Mouse (Mus musculus): ENCODE data around the gene Fcho1. TPM values are rescaled to one million over a fixed set of nuclear protein-coding genes. Genes with fewer than 3 reads are reported as not detected.
"Not testable (repeated sequence)": the region's sequence is repeated elsewhere in the genome, so short reads cannot be mapped to it uniquely, and the experiment has no call there.

Gene Fcho1
- polyA plus RNA-seq, 1 experiment = 20.1 TPM

GRCm38 (mm10) chr8:71702923-71703322, 22.6 kb downstream of the Fcho1 start:
- Histone ChIP-seq H3K4me1 (ENCODE audit: control insufficient read depth, insufficient read depth, insufficient read length, low read length) (peaks cover 17% of the 10 kb centered on the region; the same call in 1 of the 2 replicates), H3K27me3 (ENCODE audit: control insufficient read depth, insufficient read depth, low read length) (no peaks in the 10 kb centered on the region), H3K27ac (ENCODE audit: insufficient read depth, low read depth, low read length) (peak overlapping the region; percentile 86), H3K4me3 (ENCODE audit: low read depth, low read length) (no peak overlapping the region), H3K36me3 (ENCODE audit: control insufficient read depth, insufficient read depth, low read length) (peaks cover 3% of the 10 kb centered on the region; the same call in 1 of the 2 replicates)
- TF ChIP-seq POLR2A (IDR thresholded peaks at IDR 0.05; ENCODE audit: low read depth, low read length) (no peak), CTCF (IDR thresholded peaks at IDR 0.05; ENCODE audit: extremely low read depth, insufficient read length, insufficient replicate concordance, low read depth, low read length) (no peak)
- WGBS = 30% methylated on average over 3 of the region's 3 CpGs

DNA sequence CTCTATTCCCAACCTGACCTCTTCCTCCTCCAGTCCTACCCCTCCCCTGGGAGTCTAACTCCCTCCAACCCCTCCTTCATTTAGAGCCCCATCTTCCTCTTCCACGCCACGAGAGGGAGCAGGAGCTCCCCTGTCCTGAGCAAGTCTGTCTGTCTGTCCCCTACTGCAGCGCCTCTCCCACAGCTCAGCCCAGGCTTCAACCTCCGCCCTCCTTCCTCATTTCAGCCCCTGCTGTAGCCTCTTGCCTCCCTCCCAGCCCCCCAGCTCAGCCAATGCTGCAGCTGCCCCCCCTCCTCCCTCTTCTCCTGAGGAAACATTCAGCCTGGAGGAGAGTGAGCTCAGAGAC, 23.5 kb downstream of the Fcho1 start:
- peak overlapping the region; percentile 86 for H3K27ac ChIP-seq (ENCODE audit: insufficient read depth, low read depth, low read length)
- peaks cover 17% of the 10 kb centered on the region; the same call in 1 of the 2 replicates for H3K4me1 ChIP-seq (ENCODE audit: control insufficient read depth, insufficient read depth, insufficient read length, low read length)
- peak overlapping the region; percentile 38 for H3K4me3 ChIP-seq (ENCODE audit: low read depth, low read length)
- 15% methylated on average over 4 of the region's 4 CpGs for WGBS
- H3K36me3 ChIP-seq (ENCODE audit: control insufficient read depth, insufficient read depth, low read length) = peaks cover 3% of the 10 kb centered on the region; the same call in 1 of the 2 replicates
- no peak; the same call in 1 of the 2 replicates for TF ChIP-seq POLR2A (IDR thresholded peaks at IDR 0.05; ENCODE audit: low read depth, low read length)
- TF ChIP-seq CTCF (IDR thresholded peaks at IDR 0.05; ENCODE audit: extremely low read depth, insufficient read length, insufficient replicate concordance, low read depth, low read length) = peak; percentile 72; the same call in 1 of the 2 replicates
- H3K27me3 ChIP-seq (ENCODE audit: control insufficient read depth, insufficient read depth, low read length) = no peaks in the 10 kb centered on the region

- H3K27me3 ChIP-seq (ENCODE audit: control insufficient read depth, insufficient read depth, low read length) = no peaks in the 10 kb centered on the region
- H3K36me3 ChIP-seq (ENCODE audit: control insufficient read depth, insufficient read depth, low read length) = peaks cover 3% of the 10 kb centered on the region; the same call in 1 of the 2 replicates
- peaks cover 17% of the 10 kb centered on the region; the same call in 1 of the 2 replicates for H3K4me1 ChIP-seq (ENCODE audit: control insufficient read depth, insufficient read depth, insufficient read length, low read length)
- 4% methylated on average over 33 of the region's 34 CpGs for WGBS
- TF ChIP-seq POLR2A (IDR thresholded peaks at IDR 0.05; ENCODE audit: low read depth, low read length) = peak; percentile 76; the same call in 1 of the 2 replicates
- no peak for TF ChIP-seq CTCF (IDR thresholded peaks at IDR 0.05; ENCODE audit: extremely low read depth, insufficient read length, insufficient replicate concordance, low read depth, low read length)
- peak within 1 kb of the TSS; percentile 97 for H3K4me3 ChIP-seq (ENCODE audit: low read depth, low read length)
- H3K27ac ChIP-seq (ENCODE audit: insufficient read depth, low read depth, low read length) = peak within 1 kb of the TSS; percentile 96
These were observed 24.0 kb downstream of the Fcho1 start, which contains the start of gene B3gnt3 for GRCm38 (mm10) chr8:71701414-71702086. B3gnt3 (minus strand) TSS chr8:71701789.

GRCm38 (mm10) chr8:71700493-71701269, 24.8 kb downstream of the Fcho1 start:
- Histone ChIP-seq H3K27me3 (ENCODE audit: control insufficient read depth, insufficient read depth, low read length) (no peaks in the 10 kb centered on the region), H3K36me3 (ENCODE audit: control insufficient read depth, insufficient read depth, low read length) (peaks cover 3% of the 10 kb centered on the region; the same call in 1 of the 2 replicates), H3K4me1 (ENCODE audit: control insufficient read depth, insufficient read depth, insufficient read length, low read length) (peaks cover 17% of the 10 kb centered on the region; the same call in 1 of the 2 replicates), H3K27ac (ENCODE audit: insufficient read depth, low read depth, low read length) (peak overlapping the region; percentile 96), H3K4me3 (ENCODE audit: low read depth, low read length) (peak overlapping the region; percentile 97)
- TF ChIP-seq POLR2A (IDR thresholded peaks at IDR 0.05; ENCODE audit: low read depth, low read length) (no peak; the same call in 1 of the 2 replicates), CTCF (IDR thresholded peaks at IDR 0.05; ENCODE audit: extremely low read depth, insufficient read length, insufficient replicate concordance, low read depth, low read length) (peak; percentile 13; the same call in 1 of the 2 replicates)
- 6% methylated on average over 29 of the region's 29 CpGs for WGBS

GRCm38 (mm10) chr8:71695456-71695855, 30.1 kb downstream of the Fcho1 start:
- H3K36me3 ChIP-seq (ENCODE audit: control insufficient read depth, insufficient read depth, low read length) = peaks cover 39% of the 10 kb centered on the region
- 80% methylated on average over 12 of the region's 12 CpGs for WGBS
- not testable (repeated sequence) for H3K4me3 ChIP-seq (ENCODE audit: low read depth, low read length); H3K27ac ChIP-seq (ENCODE audit: insufficient read depth, low read depth, low read length); H3K27me3 ChIP-seq (ENCODE audit: control insufficient read depth, insufficient read depth, low read length); H3K4me1 ChIP-seq (ENCODE audit: control insufficient read depth, insufficient read depth, insufficient read length, low read length)
- peak; percentile 55; the same call in 1 of the 2 replicates for TF ChIP-seq CTCF (IDR thresholded peaks at IDR 0.05; ENCODE audit: extremely low read depth, insufficient read length, insufficient replicate concordance, low read depth, low read length)

- H3K4me1 ChIP-seq (ENCODE audit: control insufficient read depth, insufficient read depth, insufficient read length, low read length) = peaks cover 4% of the 10 kb centered on the region
- H3K27ac ChIP-seq (ENCODE audit: insufficient read depth, low read depth, low read length) = no peak overlapping the region
- peaks cover 41% of the 10 kb centered on the region for H3K36me3 ChIP-seq (ENCODE audit: control insufficient read depth, insufficient read depth, low read length)
- peak overlapping the region; percentile 39 for H3K4me3 ChIP-seq (ENCODE audit: low read depth, low read length)
- H3K27me3 ChIP-seq (ENCODE audit: control insufficient read depth, insufficient read depth, low read length) = no peaks in the 10 kb centered on the region
- 66% methylated on average over 68 of the region's 68 CpGs for WGBS
- TF ChIP-seq POLR2A (IDR thresholded peaks at IDR 0.05; ENCODE audit: low read depth, low read length) (no peak), CTCF (IDR thresholded peaks at IDR 0.05; ENCODE audit: extremely low read depth, insufficient read length, insufficient replicate concordance, low read depth, low read length) (no peak)
These were observed 32.1 kb downstream of the Fcho1 start for GRCm38 (mm10) chr8:71693166-71694041.
